Mouse (Mus musculus): ENCODE measurements around the gene Mrgprb2.

Mrgprb2 gene

DNA sequence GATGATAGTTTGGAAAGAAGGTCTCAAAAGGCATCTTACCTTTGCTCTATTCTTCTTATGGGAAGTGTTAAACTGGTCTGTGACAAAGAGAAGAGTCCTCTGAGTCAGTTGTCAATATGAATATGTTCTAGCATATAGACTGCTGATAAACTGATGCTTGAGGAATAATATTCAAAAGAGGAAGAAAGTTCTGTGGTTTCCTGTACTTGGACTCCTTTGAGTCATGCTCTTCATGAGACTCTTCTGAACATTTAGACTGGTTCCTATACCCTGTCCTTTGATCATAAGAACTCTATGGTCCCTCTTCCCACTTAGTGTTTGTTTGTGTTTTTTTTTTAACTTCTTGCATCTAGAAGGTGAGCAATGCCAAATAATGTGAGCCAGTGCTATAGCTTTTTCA, at the start of gene Mrgprb2:
Gene Mrgprb2, minus strand, starts transcription at position 101 of the 400 bp plus-strand sequence.
- DNase-seq (ENCODE audit: low read depth, low spot score), result no peak

All from A20 (cell line).